Mouse (Mus musculus) adrenal gland, postnatal 4 days (tissue): ENCODE measurements around the gene Flnb. TPM values are rescaled to one million over a fixed set of nuclear protein-coding genes. Genes with fewer than 3 reads are reported as not detected.

Source experiments
- DNase-seq, 2 experiments: peaks; one replicate each; pipeline ENCODE4 v3.0.0; 2021 to 2022; ENCODE audit warnings: low spot score in 2 of 2, mixed read lengths in 2 of 2
- total RNA-seq, 2 experiments: library from RNA; stranded (reverse); gene quantifications; 2 replicates each; pipeline ENCODE4 v1.2.3; 2021

Flnb gene
- total RNA-seq, 2 experiments from 2014 or later, result 54.7 to 54.8 TPM

GRCm38 (mm10) chr14:7943101-7943800 lies 125.5 kb downstream of the Flnb start:
- DNase-seq, result no peak

- DNase-seq, result no peak
Observed at GRCm38 (mm10) chr14:7943801-7944135, 126.0 kb downstream of the Flnb start.

DNA sequence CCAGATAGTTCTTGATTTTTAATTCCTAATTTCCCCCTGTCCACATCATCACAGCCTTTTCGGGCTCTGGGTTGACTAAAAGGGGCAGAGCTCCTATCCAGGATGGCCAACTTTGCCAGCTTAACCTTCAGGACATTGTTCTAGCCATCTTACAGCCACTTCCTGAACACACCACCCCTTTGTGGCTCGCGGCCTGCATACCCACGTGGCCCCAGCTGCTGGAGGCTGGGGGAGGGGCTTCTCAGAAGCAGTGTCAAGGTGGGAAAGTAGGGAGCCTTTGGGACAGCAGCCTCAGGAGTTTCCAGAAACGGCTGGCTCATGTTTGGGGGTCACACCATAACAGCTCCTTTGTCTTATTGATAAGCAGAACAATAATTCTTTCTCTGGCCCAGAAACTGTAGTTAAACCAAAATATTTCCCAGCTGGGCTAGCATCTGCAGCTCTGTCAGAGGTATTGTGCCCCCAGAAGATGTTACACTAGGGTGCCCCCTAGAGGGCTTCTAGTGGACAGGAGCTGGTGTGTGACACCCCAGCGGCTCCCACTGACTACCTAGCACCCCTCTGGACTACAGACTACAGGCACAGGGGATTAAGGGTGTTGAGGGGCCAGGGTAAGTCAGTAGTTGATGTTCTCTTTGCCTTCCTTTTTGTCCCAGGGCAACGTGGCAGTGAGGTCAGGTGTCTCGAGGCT lies 126.7 kb downstream of the Flnb start:
- no peak for DNase-seq

GRCm38 (mm10) chr14:7945261-7945660 lies 127.5 kb downstream of the Flnb start:
- no peak for DNase-seq

DNA sequence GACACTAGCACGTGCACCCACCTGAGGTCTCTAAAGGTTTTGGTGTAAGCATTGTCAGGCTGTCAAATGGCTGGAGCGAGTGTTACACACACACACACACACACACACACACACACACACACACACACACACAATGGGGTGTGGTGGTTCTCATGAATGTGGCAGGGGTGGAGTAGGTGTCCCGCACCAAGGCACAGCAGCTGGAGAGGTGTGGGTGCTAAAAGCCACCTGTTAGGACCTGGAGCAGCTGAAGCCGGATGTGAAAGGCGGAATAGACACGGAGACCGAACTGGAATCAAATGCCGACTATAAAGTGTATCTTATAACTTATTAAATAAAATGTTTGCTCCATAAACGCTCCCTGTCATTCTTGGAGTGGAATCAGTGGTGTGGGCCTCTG lies 133.5 kb downstream of the Flnb start:
- no peak for DNase-seq

DNA sequence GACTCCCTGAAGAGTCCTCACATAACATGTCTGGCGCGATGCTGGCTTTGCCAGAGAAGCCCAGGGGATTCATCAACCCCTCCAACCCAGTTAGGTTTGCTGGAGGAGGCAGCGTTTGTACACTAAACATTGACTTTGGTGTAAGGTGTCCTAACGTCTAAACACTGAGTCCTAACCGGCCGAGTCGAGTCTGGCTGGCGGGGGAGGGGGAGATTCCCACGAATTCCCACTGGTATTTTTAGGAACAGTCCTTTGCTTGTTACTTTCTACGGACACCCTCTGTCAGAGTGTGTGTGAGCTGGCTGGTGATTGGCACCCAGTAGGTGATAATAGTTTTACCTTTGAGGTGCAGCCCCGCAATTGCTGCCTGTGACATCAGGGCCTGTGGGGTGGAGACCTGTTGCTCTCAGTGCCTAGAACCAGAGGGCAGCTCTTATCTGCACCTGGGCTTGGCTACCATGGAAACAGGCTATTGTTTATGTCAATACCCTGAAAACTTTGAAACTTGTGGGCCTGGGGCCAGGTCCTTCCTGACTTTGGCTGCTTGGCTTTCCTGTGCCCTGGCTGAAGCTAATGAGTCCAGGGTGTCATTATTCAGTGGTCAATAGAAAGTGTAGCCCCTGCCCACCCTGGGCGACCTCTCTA lies 135.0 kb downstream of the Flnb start:
- no peak for DNase-seq

GRCm38 (mm10) chr14:7954071-7954471 lies 136.3 kb downstream of the Flnb start:
- no peak for DNase-seq

DNA sequence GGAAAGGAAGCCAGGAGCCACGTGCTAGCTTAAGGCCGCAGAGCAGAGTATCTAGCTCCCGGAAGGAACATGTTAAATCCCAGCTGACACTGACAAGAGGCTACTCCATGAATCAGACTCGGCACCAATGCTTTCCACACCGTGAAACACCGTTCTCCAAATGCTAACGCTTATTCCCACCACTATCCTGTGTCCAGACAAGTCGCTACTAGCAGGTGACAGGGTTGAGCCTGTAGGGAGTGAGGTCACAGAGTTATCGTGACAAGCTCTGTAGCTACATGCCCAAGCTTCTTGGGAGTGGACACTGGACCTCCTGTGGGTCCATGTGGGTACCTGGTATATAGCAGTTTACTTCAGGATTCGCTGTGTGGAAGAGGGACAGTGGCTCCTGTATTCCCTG lies 138.7 kb downstream of the Flnb start:
- DNase-seq, result no peak

GRCm38 (mm10) chr14:7957049-7957448 lies 139.3 kb downstream of the Flnb start, which contains the start of gene Gm45521:
Gm45521 (plus strand) TSS chr14:7957288.
- DNase-seq, result no peak

GRCm38 (mm10) chr14:7960616-7961015 lies 142.9 kb downstream of the Flnb start:
- no peak for DNase-seq

DNA sequence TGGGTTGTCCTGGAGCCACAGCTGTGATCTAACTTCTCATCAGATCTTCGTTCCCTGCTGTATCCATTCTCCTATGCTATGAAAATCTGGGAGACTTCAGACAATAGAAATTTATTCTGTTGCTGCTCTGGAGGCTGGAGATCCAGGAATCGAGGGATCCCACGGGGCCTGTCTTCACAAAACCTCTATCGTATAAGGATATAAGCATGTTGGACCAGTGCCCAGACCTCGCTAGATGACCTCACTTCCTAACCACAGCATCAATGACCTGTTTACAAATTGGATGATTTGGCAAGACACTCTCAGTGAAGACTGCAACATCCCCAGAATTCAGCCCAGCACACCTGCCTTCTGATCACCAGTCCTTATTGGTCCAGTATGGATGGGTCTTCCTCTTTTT lies 144.0 kb downstream of the Flnb start:
- no peak for DNase-seq

DNA sequence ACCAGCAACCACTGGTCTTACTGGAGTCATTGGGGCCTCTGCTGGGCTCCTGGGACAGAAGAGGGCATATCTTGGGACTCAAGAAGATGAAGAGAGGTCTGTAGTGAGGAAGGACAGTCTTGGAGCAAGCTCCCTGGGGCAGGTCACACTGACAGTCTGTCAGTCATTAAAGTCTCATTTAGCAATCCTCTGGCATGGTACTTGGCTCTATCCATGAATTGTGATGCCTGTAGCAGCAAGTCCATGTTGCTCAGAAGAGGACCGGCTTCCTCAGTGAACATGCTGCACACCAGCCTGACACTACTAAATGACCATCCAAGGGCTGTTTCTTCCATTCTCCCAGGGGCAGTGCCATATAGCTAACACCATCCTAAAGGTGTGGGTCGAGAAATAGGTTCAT lies 144.9 kb downstream of the Flnb start:
- DNase-seq, result no peak

DNA sequence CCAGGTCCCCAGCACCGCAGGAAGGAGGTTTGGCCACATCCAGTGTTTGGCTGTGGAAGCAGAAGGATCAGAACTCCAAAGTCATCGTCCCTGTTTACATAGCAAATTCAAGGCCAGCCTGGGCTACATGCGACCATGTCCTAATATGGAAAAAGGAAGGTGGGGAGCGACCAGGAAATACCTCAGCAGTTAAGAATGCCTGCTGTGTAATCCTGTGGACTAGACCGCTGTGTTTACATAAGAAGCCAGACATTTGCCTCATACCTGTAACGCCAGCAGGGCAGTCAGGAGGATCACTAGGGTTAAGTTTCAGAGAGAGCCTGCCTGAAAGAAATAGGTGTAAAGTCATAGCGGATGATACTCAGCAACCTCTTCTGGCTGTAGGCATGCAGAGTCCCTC lies 145.4 kb downstream of the Flnb start:
- no peak for DNase-seq

DNA sequence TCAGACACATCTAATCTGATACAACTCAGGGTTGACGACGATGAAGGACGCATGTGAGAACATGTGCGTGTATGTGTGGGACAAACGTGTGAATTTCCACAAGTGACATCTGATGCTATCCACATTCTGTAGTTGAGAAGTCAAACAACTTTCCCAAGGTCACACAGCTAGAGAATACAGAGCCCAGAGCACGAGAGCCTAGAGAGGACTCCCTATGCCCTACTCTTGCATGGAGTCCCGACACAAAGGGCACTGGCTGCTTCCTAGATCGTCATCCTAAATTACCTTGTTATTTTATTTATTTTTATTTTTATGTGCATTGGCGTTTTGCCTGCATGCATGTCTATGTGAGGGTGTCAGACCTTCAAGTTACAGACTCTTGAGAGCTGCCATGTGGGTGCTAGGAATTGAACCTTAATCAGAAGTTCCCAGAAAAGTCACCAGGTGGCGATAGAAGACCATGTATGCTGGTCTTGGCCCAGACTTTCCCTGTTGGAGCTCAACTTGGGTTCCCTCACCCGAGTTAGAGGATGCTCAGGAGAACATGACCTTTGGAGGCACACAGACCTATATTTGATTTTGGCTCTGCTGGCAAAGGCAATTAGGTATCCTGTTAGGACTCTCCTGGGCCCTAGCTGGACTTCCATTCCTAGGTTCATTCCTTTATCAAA lies 146.6 kb downstream of the Flnb start:
- peak in 1 of 2 experiments; percentile 34 for DNase-seq

DNA sequence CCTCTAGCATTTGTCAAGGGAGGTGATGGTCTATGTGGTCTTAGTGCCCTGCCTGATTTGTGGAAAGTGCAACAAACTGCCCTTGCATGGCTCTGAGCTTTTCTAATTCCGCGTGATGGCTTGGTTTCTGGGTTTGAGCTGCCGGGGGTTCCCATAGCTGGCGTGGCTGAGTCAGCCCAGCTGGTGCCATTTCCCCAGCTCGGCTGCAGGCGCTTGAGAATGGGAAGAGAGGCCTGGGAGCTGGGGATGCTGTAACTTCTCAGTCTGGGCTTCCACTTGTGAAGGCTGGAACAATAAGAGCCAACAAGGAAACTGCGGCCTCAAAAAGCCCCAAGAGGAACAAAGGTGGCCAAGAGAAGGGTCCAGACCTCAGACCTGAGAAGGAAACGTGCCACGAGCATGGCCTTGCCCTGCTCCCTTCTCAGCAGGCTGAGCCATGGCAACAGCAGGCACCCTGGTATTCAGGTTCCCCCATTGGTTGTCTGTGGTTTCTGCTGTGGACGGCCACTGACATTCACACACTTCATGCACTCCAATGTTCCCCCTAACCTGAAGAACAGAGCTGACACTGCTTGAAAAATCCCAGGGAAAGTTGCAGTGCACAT lies 154.2 kb downstream of the Flnb start:
- no peak for DNase-seq

- no peak for DNase-seq
Observed at GRCm38 (mm10) chr14:7974643-7975042, 156.9 kb downstream of the Flnb start.

DNA sequence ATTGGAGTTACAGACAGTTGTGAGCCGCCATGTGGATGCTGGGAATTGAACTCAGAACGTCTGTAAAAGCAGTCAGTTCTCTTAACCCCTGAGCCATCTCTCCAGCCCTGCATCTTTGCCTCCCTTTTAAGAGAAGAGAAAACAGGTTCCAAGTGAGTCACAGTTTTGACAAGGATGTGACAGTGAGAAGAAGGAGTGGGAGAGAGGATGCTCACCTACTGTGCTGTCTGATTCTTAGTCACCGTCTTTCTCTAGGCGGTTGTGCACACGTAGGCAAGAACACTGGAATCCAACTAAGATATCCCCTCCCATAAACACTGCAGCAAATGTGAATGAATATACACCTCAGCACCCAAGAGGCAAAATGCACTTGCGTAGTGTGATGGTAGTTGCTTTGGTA lies 157.4 kb downstream of the Flnb start:
- no peak for DNase-seq

- DNase-seq, result no peak
Observed at GRCm38 (mm10) chr14:7977471-7977870, 159.7 kb downstream of the Flnb start.

GRCm38 (mm10) chr14:7978183-7978582 lies 160.4 kb downstream of the Flnb start:
- DNase-seq, result no peak

DNA sequence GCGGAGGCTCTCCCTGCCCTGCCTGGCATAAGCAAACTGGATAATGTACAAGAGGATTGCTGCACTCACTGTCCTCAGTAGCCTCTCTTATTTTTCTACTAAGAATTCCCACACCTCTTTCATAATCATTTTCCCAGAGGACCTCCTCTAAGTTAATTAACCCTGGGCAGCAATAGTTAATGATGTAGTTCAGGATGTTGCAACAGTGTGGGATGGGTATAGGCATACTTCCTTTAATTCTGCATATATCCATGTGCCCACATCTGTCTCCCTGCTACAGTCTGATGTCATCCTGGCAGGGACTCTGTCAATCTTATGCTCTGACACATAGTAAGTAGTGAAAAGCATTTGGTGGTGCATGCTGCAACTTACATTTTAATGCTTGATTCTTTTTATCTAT lies 163.5 kb downstream of the Flnb start:
- no peak for DNase-seq

DNA sequence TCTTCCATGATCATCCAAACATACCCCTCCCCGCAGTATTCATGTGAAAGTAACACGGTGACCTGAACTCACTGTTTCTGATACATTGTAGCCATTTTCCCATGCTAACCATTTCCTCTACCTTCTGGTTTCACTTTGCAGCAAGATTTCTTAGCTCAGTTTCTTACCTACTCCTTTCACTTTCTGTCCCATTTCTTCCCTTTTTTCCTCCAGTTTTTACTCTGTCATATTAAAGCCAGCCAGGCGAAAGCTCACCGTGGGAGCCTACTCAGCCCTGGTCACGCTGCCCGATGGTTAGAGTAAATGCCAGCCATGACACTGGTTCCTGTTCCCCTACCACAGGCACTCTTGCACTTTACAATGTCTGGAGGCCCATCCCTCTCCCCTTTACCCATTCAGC lies 169.2 kb downstream of the Flnb start:
- no peak for DNase-seq

GRCm38 (mm10) chr14:7989371-7989770 lies 171.6 kb downstream of the Flnb start:
- DNase-seq, result no peak
